Mouse (Mus musculus) C2C12 (cell line): ENCODE data around the gene Ugcg. TPM values are rescaled to one million over a fixed set of nuclear protein-coding genes. Genes with fewer than 3 reads are reported as not detected.

Experiments
- H3K27me3 ChIP-seq: one replicate; pipeline ENCODE4 v1.6.1; 2011; ENCODE audit not compliant: control insufficient read depth, insufficient read depth, insufficient read length
- H3K36me3 ChIP-seq: one replicate; pipeline ENCODE4 v1.6.1; 2011; ENCODE audit not compliant: control insufficient read depth, insufficient read depth
- H3K4me3 ChIP-seq: one replicate; pipeline ENCODE4 v1.5.1; 2011; ENCODE audit warnings: mild to moderate bottlenecking, control low read depth; ENCODE audit not compliant: poor library complexity, insufficient read depth, severe bottlenecking
- H3K79me2 ChIP-seq: one replicate; pipeline ENCODE4 v1.6.1; 2011; ENCODE audit not compliant: control insufficient read depth, insufficient read depth
- H3K79me3 ChIP-seq: one replicate; pipeline ENCODE4 v1.6.1; 2011; ENCODE audit warnings: low read depth, control low read depth
- H3ac ChIP-seq: one replicate; pipeline ENCODE3; 2011; ENCODE audit warnings: low read depth; ENCODE audit not compliant: control insufficient read depth, insufficient read length
- CEBPB ChIP-seq: IDR thresholded peaks from one replicate; pipeline ENCODE4 v1.6.1; 2011; ENCODE audit warnings: low read depth, mild to moderate bottlenecking, control low read depth, moderate library complexity
- CTCF ChIP-seq: IDR thresholded peaks from one replicate; pipeline ENCODE4 v1.5.1; 2011; ENCODE audit not compliant: control insufficient read depth, insufficient read depth, insufficient read length
- FOSL1 ChIP-seq: IDR thresholded peaks from one replicate; pipeline ENCODE4 v1.8.0; 2011; ENCODE audit warnings: mild to moderate bottlenecking, low read length; ENCODE audit not compliant: poor library complexity, insufficient read depth, severe bottlenecking
- MAX ChIP-seq: IDR thresholded peaks from one replicate; pipeline ENCODE4 v1.6.1; 2011; ENCODE audit warnings: mild to moderate bottlenecking, control low read depth
- MYOD1 ChIP-seq: IDR thresholded peaks from one replicate; pipeline ENCODE4 v1.6.1; 2011; ENCODE audit warnings: low read depth; ENCODE audit not compliant: control insufficient read depth, insufficient read length
- MYOG ChIP-seq: IDR thresholded peaks from one replicate; pipeline ENCODE4 v1.6.1; 2011; ENCODE audit not compliant: control insufficient read depth, insufficient read length; ENCODE audit errors: extremely low read depth
- USF1 ChIP-seq: IDR thresholded peaks from one replicate; pipeline ENCODE4 v1.6.1; 2011; ENCODE audit warnings: low read depth, mild to moderate bottlenecking, control low read depth, moderate library complexity
- polyA plus RNA-seq: library from polyadenylated mRNA; unstranded; fragments of >200 nt; fragmentation: generic; extraction: Trizol; gene quantifications from one replicate; pipeline ENCODE4 v1.2.1, GENCODE M21; 2012; ENCODE audit warnings: missing spikeins

Gene Ugcg
- polyA plus RNA-seq, 1 experiment = 34.5 TPM

GRCm38 (mm10) chr4:59252386-59253054, 63.5 kb downstream of the Ugcg start:
- TF ChIP-seq MYOG (no peak), MYOD1 (no peak), FOSL1 (no peak), USF1 (no peak), CEBPB (no peak), CTCF (no peak), MAX (no peak)
- Histone ChIP-seq H3K4me3 (no peak overlapping the region), H3K36me3 (no peaks in the 10 kb centered on the region), H3K79me3 (no peaks in the 10 kb centered on the region), H3ac (no peak overlapping the region), H3K27me3 (no peaks in the 10 kb centered on the region), H3K79me2 (no peaks in the 10 kb centered on the region)

GRCm38 (mm10) chr4:59253055-59253434, 64.0 kb downstream of the Ugcg start:
- no peaks in the 10 kb centered on the region for H3K79me2 ChIP-seq
- H3K36me3 ChIP-seq = no peaks in the 10 kb centered on the region
- H3K4me3 ChIP-seq = no peak overlapping the region
- H3K79me3 ChIP-seq = no peaks in the 10 kb centered on the region
- TF ChIP-seq MAX = no peak
- no peak for TF ChIP-seq MYOD1
- TF ChIP-seq FOSL1 = no peak
- TF ChIP-seq MYOG = no peak
- no peak for TF ChIP-seq CTCF
- TF ChIP-seq USF1 = no peak
- no peak for TF ChIP-seq CEBPB
- no peaks in the 10 kb centered on the region for H3K27me3 ChIP-seq
- no peak overlapping the region for H3ac ChIP-seq

GRCm38 (mm10) chr4:59254397-59254796, 65.3 kb downstream of the Ugcg start:
- H3ac ChIP-seq = no peak overlapping the region
- no peaks in the 10 kb centered on the region for H3K79me2 ChIP-seq
- no peaks in the 10 kb centered on the region for H3K27me3 ChIP-seq
- H3K36me3 ChIP-seq = no peaks in the 10 kb centered on the region
- no peak overlapping the region for H3K4me3 ChIP-seq
- TF ChIP-seq USF1 (peak; percentile 33), MAX (no peak), CTCF (no peak)
- H3K79me3 ChIP-seq = no peaks in the 10 kb centered on the region

- no peak for TF ChIP-seq CTCF
- TF ChIP-seq MYOD1 = peak; percentile 99
- peak; percentile 39 for TF ChIP-seq MAX
- no peak for TF ChIP-seq FOSL1
- Histone ChIP-seq H3K4me3 (no peak overlapping the region), H3K79me3 (no peaks in the 10 kb centered on the region), H3K27me3 (no peaks in the 10 kb centered on the region), H3K79me2 (no peaks in the 10 kb centered on the region), H3ac (no peak overlapping the region), H3K36me3 (no peaks in the 10 kb centered on the region)
Observed at GRCm38 (mm10) chr4:59255988-59256387, 66.9 kb downstream of the Ugcg start.

- TF ChIP-seq MAX = no peak
- no peak for TF ChIP-seq CEBPB
- TF ChIP-seq CTCF = no peak
- no peak for TF ChIP-seq MYOD1
- no peak for TF ChIP-seq MYOG
- no peak for TF ChIP-seq FOSL1
- TF ChIP-seq USF1 = no peak
- Histone ChIP-seq H3K79me3 (no peaks in the 10 kb centered on the region), H3K27me3 (no peaks in the 10 kb centered on the region), H3K79me2 (no peaks in the 10 kb centered on the region), H3K36me3 (no peaks in the 10 kb centered on the region), H3K4me3 (no peak overlapping the region), H3ac (no peak overlapping the region)
Observed at GRCm38 (mm10) chr4:59257866-59258265, 68.8 kb downstream of the Ugcg start.

- Histone ChIP-seq H3K4me3 (no peak overlapping the region), H3ac (no peak overlapping the region), H3K79me2 (no peaks in the 10 kb centered on the region), H3K79me3 (no peaks in the 10 kb centered on the region), H3K27me3 (no peaks in the 10 kb centered on the region), H3K36me3 (no peaks in the 10 kb centered on the region)
- no peak for TF ChIP-seq USF1
- TF ChIP-seq CTCF = no peak
- no peak for TF ChIP-seq MYOG
- no peak for TF ChIP-seq MAX
Observed at GRCm38 (mm10) chr4:59258771-59259170, 69.7 kb downstream of the Ugcg start.
